In the genomic region with DNA sequence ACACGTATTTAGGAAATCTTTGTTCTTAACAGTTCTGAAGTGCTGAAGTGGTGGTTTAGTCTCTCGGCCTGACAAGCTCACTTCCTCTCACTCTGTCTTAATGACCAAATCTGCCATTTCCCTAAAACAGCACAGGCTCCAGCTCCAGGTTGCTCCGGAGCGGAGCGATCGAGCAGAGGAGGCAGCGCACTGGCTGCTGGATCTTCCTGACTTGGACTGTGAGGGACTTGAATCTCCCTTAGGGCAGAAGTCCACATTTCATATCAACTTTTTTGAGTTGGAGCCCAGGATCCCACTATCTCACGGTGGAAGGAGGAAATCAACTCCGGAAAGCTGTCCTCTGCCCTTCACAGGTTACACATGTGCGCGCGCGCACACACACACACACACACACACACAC, we compare ENCODE assay signal across 16 mouse cellular contexts.
DNase-seq lines count a peak whose midpoint lies in the region; ATAC-seq and TF ChIP-seq lines count a peak whose summit lies in the region.
"Had no signal": no experiment of that assay in that cellular context is flagged by ENCODE, and none has a peak within 500 bp of the region (broad histone marks: within the 10 kb centered on the region; RNA-seq: fewer than 3 reads in every experiment).

No protein-coding gene starts in this region.

- WGBS in lung, embryonic 16.5 days = 72% methylated on average over 13 of the region's 13 CpGs
- 73% methylated on average over 13 of the region's 13 CpGs for WGBS in intestine, embryonic 14.5 days
- WGBS in stomach, postnatal 0 days = 78% methylated on average over 13 of the region's 13 CpGs

- H3K9ac ChIP-seq in lung, embryonic 16.5 days (ENCODE audit: low read length) = no peak overlapping the region
- no peak overlapping the region for H3K9ac ChIP-seq in intestine, embryonic 14.5 days (ENCODE audit: low read length)
- no peak overlapping the region for H3K9ac ChIP-seq in stomach, postnatal 0 days (ENCODE audit: low read length)
- H3K9ac ChIP-seq: hindbrain, embryonic 12.5 days; limb, embryonic 15.5 days; midbrain, embryonic 12.5 days had no signal

- DNase-seq in lung, adult 18-20 months = no peak
- peak; percentile 28 to 49 for DNase-seq in heart, adult 9 months (ENCODE audit: low spot score in 2 of 2)
- no peak for DNase-seq in intestine, embryonic 14.5 days (ENCODE audit: low spot score)
- no peak for DNase-seq in stomach, postnatal 0 days (ENCODE audit: low spot score)
- DNase-seq in testis, postnatal 14 days (ENCODE audit: low spot score) = no peak
- no peak for DNase-seq in adrenal gland, adult 2 months
- DNase-seq in cerebellum, postnatal 36 days = no peak
- DNase-seq: cerebellum, adult 11-12 months; retina, postnatal 1 day had no signal

- H3K36me3 ChIP-seq in lung, embryonic 16.5 days (ENCODE audit: control insufficient read depth, insufficient read depth, low read length) = no peaks in the 10 kb centered on the region
- H3K36me3 ChIP-seq in intestine, embryonic 14.5 days (ENCODE audit: control insufficient read depth, insufficient read depth, low read length) = no peaks in the 10 kb centered on the region
- H3K36me3 ChIP-seq in stomach, postnatal 0 days (ENCODE audit: control insufficient read depth, insufficient read depth, low read length) = no peaks in the 10 kb centered on the region
- H3K36me3 ChIP-seq: hindbrain, embryonic 12.5 days; limb, embryonic 15.5 days; midbrain, embryonic 12.5 days had no signal

- TF ChIP-seq EP300 in stomach, postnatal 0 days (optimal IDR thresholded peaks at IDR 0.05) = no peak

- no peak overlapping the region for H3K4me2 ChIP-seq in lung, embryonic 16.5 days (ENCODE audit: low read depth, low read length)
- no peak overlapping the region for H3K4me2 ChIP-seq in intestine, embryonic 14.5 days (ENCODE audit: low read length)
- H3K4me2 ChIP-seq in stomach, postnatal 0 days (replicated peaks; ENCODE audit: low read depth) = no peak overlapping the region
- H3K4me2 ChIP-seq: hindbrain, embryonic 12.5 days; limb, embryonic 15.5 days; midbrain, embryonic 12.5 days had no signal

- H3K4me1 ChIP-seq in lung, embryonic 16.5 days (replicated peaks; ENCODE audit: control insufficient read depth, insufficient read depth, low read length) = no peaks in the 10 kb centered on the region
- H3K4me1 ChIP-seq in intestine, embryonic 14.5 days (replicated peaks; ENCODE audit: control insufficient read depth, insufficient read depth, low read length) = peaks cover 3% of the 10 kb centered on the region; the same call in 1 of the 2 replicates
- H3K4me1 ChIP-seq in stomach, postnatal 0 days (replicated peaks; ENCODE audit: control insufficient read depth, insufficient read depth) = no peaks in the 10 kb centered on the region
- H3K4me1 ChIP-seq: hindbrain, embryonic 12.5 days; limb, embryonic 15.5 days; midbrain, embryonic 12.5 days had no signal

- H3K4me3 ChIP-seq in lung, embryonic 16.5 days (ENCODE audit: low read length) = no peak overlapping the region
- H3K4me3 ChIP-seq in intestine, embryonic 14.5 days (ENCODE audit: low read depth, low read length) = no peak overlapping the region
- H3K4me3 ChIP-seq in stomach, postnatal 0 days (ENCODE audit: low read depth, low read length) = no peak overlapping the region
- H3K4me3 ChIP-seq: hindbrain, embryonic 12.5 days; limb, embryonic 15.5 days; midbrain, embryonic 12.5 days had no signal

- no peak overlapping the region for H3K27ac ChIP-seq in lung, embryonic 16.5 days (ENCODE audit: low read length)
- H3K27ac ChIP-seq in intestine, embryonic 14.5 days (ENCODE audit: low read depth) = 0 out of 2 replicates have a peak overlapping the region, but pooled peaks have one; percentile 7
- 0 out of 2 replicates have a peak overlapping the region, but pooled peaks have one; percentile 40 for H3K27ac ChIP-seq in stomach, postnatal 0 days (replicated peaks)
- H3K27ac ChIP-seq: hindbrain, embryonic 12.5 days; kidney, postnatal 0 days; limb, embryonic 15.5 days; midbrain, embryonic 12.5 days had no signal

- no peaks in the 10 kb centered on the region for H3K27me3 ChIP-seq in lung, embryonic 16.5 days (ENCODE audit: control insufficient read depth, insufficient read depth, low read depth, low read length)
- no peaks in the 10 kb centered on the region for H3K27me3 ChIP-seq in intestine, embryonic 14.5 days (replicated peaks; ENCODE audit: control insufficient read depth, insufficient read depth, low read length)
- H3K27me3 ChIP-seq in stomach, postnatal 0 days (ENCODE audit: control insufficient read depth, insufficient read depth, low read length) = no peaks in the 10 kb centered on the region
- H3K27me3 ChIP-seq: CH12.LX; hindbrain, embryonic 12.5 days; limb, embryonic 15.5 days; Patski had no signal

- peak; percentile 17; the same call in 1 of the 2 replicates for ATAC-seq in lung, embryonic 16.5 days (ENCODE audit: low read depth)
- ATAC-seq in intestine, embryonic 14.5 days (replicated peaks; ENCODE audit: low FRiP score, low TSS enrichment, low read depth) = no peak
- ATAC-seq in stomach, postnatal 0 days (ENCODE audit: low FRiP score, low TSS enrichment) = no peak
- ATAC-seq: Patski had no signal

- no peak for TF ChIP-seq CTCF in stomach, postnatal 0 days (IDR thresholded peaks at IDR 0.05; ENCODE audit: low read depth)

- no peaks in the 10 kb centered on the region for H3K9me3 ChIP-seq in lung, embryonic 16.5 days (ENCODE audit: control insufficient read depth, low read length)
- H3K9me3 ChIP-seq in intestine, embryonic 14.5 days (ENCODE audit: control insufficient read depth, low read length) = no peaks in the 10 kb centered on the region
- no peaks in the 10 kb centered on the region for H3K9me3 ChIP-seq in stomach, postnatal 0 days (ENCODE audit: control insufficient read depth, low read length)
- H3K9me3 ChIP-seq: hindbrain, embryonic 12.5 days; limb, embryonic 15.5 days; midbrain, embryonic 12.5 days had no signal

Comparison
In these comparisons a context has a peak if more than half of its experiments do, and no peak if none do; other contexts are left out.
1. DNase-seq: peak in heart, adult 9 months (2 of 2); none in lung, adult 18-20 months (0 of 2), intestine, embryonic 14.5 days (single experiment), stomach, postnatal 0 days (single experiment), testis, postnatal 14 days (single experiment), adrenal gland, adult 2 months (single experiment) and cerebellum, postnatal 36 days (0 of 2).